Mouse (Mus musculus): ENCODE measurements around the gene Pde8a.

Gene Pde8a

GRCm38 (mm10) chr7:81272908-81273307 lies 59.5 kb downstream of the Pde8a start:
- no peak for DNase-seq (ENCODE audit: low spot score in 2 of 2)

GRCm38 (mm10) chr7:81278966-81279365 lies 65.6 kb downstream of the Pde8a start:
- no peak for DNase-seq (ENCODE audit: low spot score in 2 of 2)

GRCm38 (mm10) chr7:81281240-81281639 lies 67.8 kb downstream of the Pde8a start:
- no peak for DNase-seq (ENCODE audit: low spot score in 2 of 2)

GRCm38 (mm10) chr7:81286456-81286855 lies 73.1 kb downstream of the Pde8a start:
- no peak for DNase-seq (ENCODE audit: low spot score in 2 of 2)

GRCm38 (mm10) chr7:81286946-81287345 lies 73.5 kb downstream of the Pde8a start:
- DNase-seq (ENCODE audit: low spot score in 2 of 2) = no peak

GRCm38 (mm10) chr7:81295169-81295568 lies 81.8 kb downstream of the Pde8a start:
- DNase-seq (ENCODE audit: low spot score in 2 of 2) = no peak

GRCm38 (mm10) chr7:81298206-81298605 lies 84.8 kb downstream of the Pde8a start:
- DNase-seq (ENCODE audit: low spot score in 2 of 2) = no peak

- DNase-seq (ENCODE audit: low spot score in 2 of 2) = no peak
Observed at GRCm38 (mm10) chr7:81301323-81301722, 87.9 kb downstream of the Pde8a start.

- DNase-seq (ENCODE audit: low spot score in 2 of 2) = no peak
Observed at GRCm38 (mm10) chr7:81303682-81304081, 90.3 kb downstream of the Pde8a start.

- DNase-seq (ENCODE audit: low spot score in 2 of 2) = no peak
Observed at GRCm38 (mm10) chr7:81304100-81304499, 90.7 kb downstream of the Pde8a start.

- DNase-seq (ENCODE audit: low spot score in 2 of 2) = no peak
Observed at GRCm38 (mm10) chr7:81304675-81305074, 91.3 kb downstream of the Pde8a start.

GRCm38 (mm10) chr7:81307735-81308134 lies 94.3 kb downstream of the Pde8a start:
- no peak for DNase-seq (ENCODE audit: low spot score in 2 of 2)

GRCm38 (mm10) chr7:81309247-81309646 lies 95.9 kb downstream of the Pde8a start:
- DNase-seq (ENCODE audit: low spot score in 2 of 2) = no peak

- no peak for DNase-seq (ENCODE audit: low spot score in 2 of 2)
Observed at GRCm38 (mm10) chr7:81311130-81311529, 97.7 kb downstream of the Pde8a start.

GRCm38 (mm10) chr7:81311581-81311980 lies 98.2 kb downstream of the Pde8a start:
- no peak for DNase-seq (ENCODE audit: low spot score in 2 of 2)

- DNase-seq (ENCODE audit: low spot score in 2 of 2) = no peak
Observed at GRCm38 (mm10) chr7:81315583-81315982, 102.2 kb downstream of the Pde8a start.

- no peak for DNase-seq (ENCODE audit: low spot score in 2 of 2)
Observed at GRCm38 (mm10) chr7:81319749-81320148, 106.4 kb downstream of the Pde8a start.

GRCm38 (mm10) chr7:81321776-81322175 lies 108.4 kb downstream of the Pde8a start:
- DNase-seq (ENCODE audit: low spot score in 2 of 2) = no peak

- no peak for DNase-seq (ENCODE audit: low spot score in 2 of 2)
Observed at GRCm38 (mm10) chr7:81326043-81326442, 112.6 kb downstream of the Pde8a start.

- no peak for DNase-seq (ENCODE audit: low spot score in 2 of 2)
Observed at GRCm38 (mm10) chr7:81326859-81327258, 113.5 kb downstream of the Pde8a start.

GRCm38 (mm10) chr7:81327661-81328060 lies 114.3 kb downstream of the Pde8a start:
- DNase-seq (ENCODE audit: low spot score in 2 of 2) = no peak

GRCm38 (mm10) chr7:81330767-81331166 lies 117.4 kb downstream of the Pde8a start:
- DNase-seq (ENCODE audit: low spot score in 2 of 2) = no peak

- no peak for DNase-seq (ENCODE audit: low spot score in 2 of 2)
Observed at GRCm38 (mm10) chr7:81331851-81332250, 118.5 kb downstream of the Pde8a start.

GRCm38 (mm10) chr7:81335705-81336431 lies 122.5 kb downstream of the Pde8a start:
- DNase-seq (ENCODE audit: low spot score in 2 of 2) = no peak

All from spleen, postnatal 14 days (tissue).